Mouse (Mus musculus): Measurements from ENCODE around the gene Serpinb1a.

Gene Serpinb1a

GRCm38 (mm10) chr13:32797085-32797484, 53.9 kb downstream of the Serpinb1a start:
- DNase-seq (ENCODE audit: low spot score): no peak

- no peak for DNase-seq (ENCODE audit: low spot score)
These were observed 55.8 kb downstream of the Serpinb1a start for GRCm38 (mm10) chr13:32795166-32795565.

- DNase-seq (ENCODE audit: low spot score): no peak
These were observed 56.4 kb downstream of the Serpinb1a start for GRCm38 (mm10) chr13:32794619-32795018.
